Mouse (Mus musculus) hindbrain, embryonic 14.5 days (tissue): ENCODE measurements around the gene Cldn5. TPM values are rescaled to one million over a fixed set of nuclear protein-coding genes. Genes with fewer than 3 reads are reported as not detected.

ENCODE experiments used
- polyA plus RNA-seq: library from polyadenylated mRNA; unstranded; fragments of >200 nt; fragmentation: Nextera tagmentation; extraction: Ambion mirVana; gene quantifications from 2 replicates; pipeline ENCODE4 v1.2.1, GENCODE M21; 2014

Gene Cldn5
- polyA plus RNA-seq, 1 experiment from 2014 or later, result 122 TPM

Other genes with a start within 250 kb of the Cldn5 start
- 0.94 and 1.2 TPM in 2 replicates for gene Tbx1, start 186.2 kb upstream of the Cldn5 start, polyA plus RNA-seq
- 13.7 and 16.7 TPM in 2 replicates for gene Gp1bb, start 154.4 kb upstream of the Cldn5 start, polyA plus RNA-seq
- 6.9 and 10.1 TPM in 2 replicates for gene Gm49601, start 150.4 kb upstream of the Cldn5 start, polyA plus RNA-seq
- 192 and 218 TPM in 2 replicates for gene Sept5, start 146.9 kb upstream of the Cldn5 start, polyA plus RNA-seq
- gene Ufd1, start 34.9 kb downstream of the Cldn5 start, polyA plus RNA-seq, result 68.2 and 90.8 TPM in 2 replicates
- 6.5 and 9.8 TPM in 2 replicates for gene Cdc45, start 35.1 kb downstream of the Cldn5 start, polyA plus RNA-seq
- gene 2510002D24Rik, start 59.7 kb downstream of the Cldn5 start, polyA plus RNA-seq, result 24.7 and 31.7 TPM in 2 replicates
- not detected in 2 replicates for gene Gm28539, start 59.7 kb downstream of the Cldn5 start, polyA plus RNA-seq
- 55.6 and 65.7 TPM in 2 replicates for gene Mrpl40, start 100.0 kb downstream of the Cldn5 start, polyA plus RNA-seq
- 21.3 and 22.8 TPM in 2 replicates for gene Hira, start 100.2 kb downstream of the Cldn5 start, polyA plus RNA-seq